Mouse (Mus musculus) embryonic facial prominence, embryonic 14.5 days (tissue): ENCODE measurements around the gene Man2b1. TPM values are rescaled to one million over a fixed set of nuclear protein-coding genes. Genes with fewer than 3 reads are reported as not detected.

Experiments
- ATAC-seq: fragments of 200-750 bp; cut with Nextera tagmentation; 2 replicates; pipeline ENCODE4 v1.8.0; 2017; ENCODE audit warnings: low read depth, moderate number of reproducible peaks, moderate TSS enrichment
- DNase-seq: peaks from one replicate; pipeline ENCODE4 v3.0.0-alpha.2; 2015; ENCODE audit warnings: low spot score
- H3K27ac ChIP-seq: fragments of 300-500 bp; sonication (generic); replicated peaks from 2 replicates; pipeline ENCODE4 v1.5.1; 2014; ENCODE audit warnings: low read depth, mild to moderate bottlenecking, low read length, moderate library complexity
- H3K27me3 ChIP-seq: fragments of 300-500 bp; sonication (generic); replicated peaks from 2 replicates; pipeline ENCODE4 v1.6.1; 2014; ENCODE audit warnings: low read length; ENCODE audit not compliant: control insufficient read depth, insufficient read depth
- H3K36me3 ChIP-seq: fragments of 300-500 bp; sonication (generic); 2 replicates; pipeline ENCODE4 v1.6.1; 2014; ENCODE audit warnings: low read length, mixed read lengths; ENCODE audit not compliant: control insufficient read depth, insufficient read depth
- H3K4me1 ChIP-seq: fragments of 300-500 bp; sonication (generic); 2 replicates; pipeline ENCODE4 v1.6.1; 2014; ENCODE audit warnings: antibody characterized with exemption, low read length; ENCODE audit not compliant: control insufficient read depth, insufficient read depth
- H3K4me2 ChIP-seq: fragments of 300-500 bp; sonication (generic); 2 replicates; pipeline ENCODE4 v1.6.1; 2014; ENCODE audit warnings: low read depth, mild to moderate bottlenecking, low read length, moderate library complexity, mixed read lengths
- H3K4me3 ChIP-seq: fragments of 300-500 bp; sonication (generic); 2 replicates; pipeline ENCODE4 v1.5.1; 2014; ENCODE audit warnings: low read depth, mild to moderate bottlenecking, low read length
- H3K9ac ChIP-seq: fragments of 300-500 bp; sonication (generic); 2 replicates; pipeline ENCODE4 v1.6.1; 2014; ENCODE audit warnings: low read depth, mild to moderate bottlenecking, low read length, moderate library complexity, mixed read lengths
- H3K9me3 ChIP-seq: fragments of 300-500 bp; sonication (generic); 2 replicates; pipeline ENCODE4 v1.6.1; 2016; ENCODE audit warnings: low read length; ENCODE audit not compliant: control insufficient read depth
- WGBS: fragments of 180-500 bp; shearing (Covaris S2); extraction: QIAGEN DNeasy Blood & Tissue Kit; methylation state at CpG from one replicate; pipeline ENCODE4 v1.1.7; 2014; 5-methylcytosine and 5-hydroxymethylcytosine counted together
- polyA plus RNA-seq: library from polyadenylated mRNA; unstranded; fragments of >200 nt; fragmentation: Nextera tagmentation; extraction: Ambion mirVana; gene quantifications from 2 replicates; pipeline ENCODE4 v1.2.1, GENCODE M21; 2014

Man2b1 gene
- polyA plus RNA-seq, 1 experiment from 2014 or later = 35.6 TPM

DNA sequence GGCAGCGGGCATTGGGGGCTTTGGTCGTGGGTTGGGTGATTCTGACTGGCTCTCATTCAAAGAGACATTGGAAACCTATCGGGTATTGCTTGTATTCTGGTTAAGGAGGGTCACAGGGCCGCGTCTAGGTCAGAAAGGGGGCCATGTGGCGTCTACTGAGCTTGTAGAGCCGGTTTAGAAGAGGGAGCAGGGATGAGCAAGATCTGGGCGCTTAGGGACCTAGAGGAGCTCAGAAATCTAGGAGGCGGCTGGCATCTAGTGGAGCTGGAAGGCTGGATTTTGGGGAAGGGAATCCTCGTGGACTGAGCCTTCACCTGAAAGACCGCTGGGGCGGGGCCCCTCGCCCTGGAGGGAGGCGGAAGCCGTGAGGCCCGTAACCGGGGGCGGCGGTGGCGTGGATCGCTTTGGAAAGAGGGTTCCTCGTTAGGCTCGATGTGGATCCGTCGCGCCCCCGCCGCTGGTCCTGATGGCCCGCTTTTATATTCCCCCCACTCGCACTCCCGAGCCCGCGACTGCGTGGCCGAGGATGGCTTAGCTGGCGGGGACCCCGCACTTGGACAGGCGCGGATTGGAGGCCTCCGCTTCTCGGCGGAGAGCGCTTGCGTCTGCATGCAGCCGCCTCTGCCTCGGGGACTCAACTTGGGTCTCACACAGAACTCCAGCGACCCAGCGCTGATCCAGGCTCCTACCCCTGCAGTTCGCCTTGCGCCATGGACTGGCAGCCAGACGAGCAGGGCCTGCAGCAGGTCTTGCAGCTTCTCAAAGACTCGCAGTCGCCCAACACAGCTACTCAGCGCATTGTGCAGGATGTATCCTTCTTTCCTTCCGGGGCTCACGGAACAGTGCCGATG is 45.2 kb upstream of the Man2b1 start:
- Histone ChIP-seq H3K27me3 (no peaks in the 10 kb centered on the region), H3K4me1 (peaks cover 18% of the 10 kb centered on the region), H3K27ac (peak overlapping the region; percentile 100), H3K4me3 (peak overlapping the region; percentile 80), H3K9ac (peak overlapping the region; percentile 87), H3K4me2 (peak overlapping the region; percentile 91), H3K36me3 (peaks cover 41% of the 10 kb centered on the region), H3K9me3 (no peaks in the 10 kb centered on the region)
- 2% methylated on average over 41 of the region's 57 CpGs for WGBS
- ATAC-seq = peak; percentile 3; the same call in 1 of the 2 replicates
- peak; percentile 69 for DNase-seq

DNA sequence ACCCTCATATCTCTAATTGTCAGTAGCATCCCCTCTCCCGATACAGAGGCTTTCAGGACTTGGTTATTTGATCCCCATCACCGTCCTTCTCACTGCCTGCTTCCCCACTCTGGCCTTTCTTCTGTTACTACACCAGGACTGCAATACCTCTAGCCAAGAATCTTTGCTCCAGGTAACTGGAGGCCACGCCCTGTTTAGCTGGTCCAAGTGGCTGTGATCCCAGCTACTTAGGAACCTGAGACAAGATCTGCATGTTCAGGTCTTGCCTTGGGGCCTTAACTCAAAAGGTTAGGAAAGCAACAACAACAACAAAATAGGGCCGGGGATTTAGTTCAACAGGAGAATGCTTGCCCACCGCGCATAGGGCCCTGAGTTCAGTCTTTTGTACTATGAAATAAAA is 39.5 kb upstream of the Man2b1 start:
- H3K27me3 ChIP-seq = no peaks in the 10 kb centered on the region
- peaks cover 4% of the 10 kb centered on the region; the same call in 1 of the 2 replicates for H3K4me1 ChIP-seq
- no peak for ATAC-seq
- peaks cover 87% of the 10 kb centered on the region for H3K36me3 ChIP-seq
- H3K4me3 ChIP-seq = no peak overlapping the region
- no peaks in the 10 kb centered on the region for H3K9me3 ChIP-seq
- no peak overlapping the region for H3K9ac ChIP-seq
- H3K4me2 ChIP-seq = no peak overlapping the region
- 86% methylated on average over 6 of the region's 6 CpGs for WGBS
- DNase-seq = no peak
- no peak overlapping the region for H3K27ac ChIP-seq

- DNase-seq = no peak
- WGBS = 84% methylated on average over 7 of the region's 7 CpGs
Observed at GRCm38 (mm10) chr8:85057367-85057766, 25.7 kb upstream of the Man2b1 start.

GRCm38 (mm10) chr8:85059879-85060616 is 23.0 kb upstream of the Man2b1 start, which contains the start of gene Fbxw9:
TSS of gene Fbxw9 (plus strand) at chr8:85060055.
- whole genome bisulfite sequencing = under 1% methylated on average over 45 of the region's 53 CpGs
- Histone ChIP-seq H3K36me3 (peaks cover 24% of the 10 kb centered on the region), H3K4me2 (peak within 1 kb of the TSS; percentile 91), H3K27me3 (no peaks in the 10 kb centered on the region), H3K4me3 (peak within 1 kb of the TSS; percentile 58), H3K9me3 (no peaks in the 10 kb centered on the region), H3K27ac (peak within 1 kb of the TSS; percentile 44; the same call in 1 of the 2 replicates), H3K9ac (peak within 1 kb of the TSS; percentile 66), H3K4me1 (peaks cover 8% of the 10 kb centered on the region)
- DNase-seq (peak; percentile 95), ATAC-seq (peak; percentile 92)

More at GRCm38 (mm10) chr8:85057367-85057766, 25.7 kb upstream of the Man2b1 start:
- Histone ChIP-seq H3K9me3 (no peaks in the 10 kb centered on the region), H3K27ac (no peak overlapping the region), H3K9ac (no peak overlapping the region), H3K36me3 (peaks cover 45% of the 10 kb centered on the region), H3K4me2 (no peak overlapping the region), H3K27me3 (no peaks in the 10 kb centered on the region), H3K4me1 (peaks cover 8% of the 10 kb centered on the region), H3K4me3 (no peak overlapping the region)
- ATAC-seq = no peak

- Histone ChIP-seq H3K27me3 (no peaks in the 10 kb centered on the region), H3K4me1 (peaks cover 8% of the 10 kb centered on the region), H3K9ac (no peak overlapping the region), H3K4me2 (no peak overlapping the region), H3K36me3 (peaks cover 30% of the 10 kb centered on the region), H3K27ac (no peak overlapping the region), H3K9me3 (no peaks in the 10 kb centered on the region), H3K4me3 (no peak overlapping the region)
- no peak for DNase-seq
- ATAC-seq = no peak
- 92% methylated on average over 4 of the region's 4 CpGs for WGBS
Observed at GRCm38 (mm10) chr8:85062603-85063002, 20.5 kb upstream of the Man2b1 start.

DNA sequence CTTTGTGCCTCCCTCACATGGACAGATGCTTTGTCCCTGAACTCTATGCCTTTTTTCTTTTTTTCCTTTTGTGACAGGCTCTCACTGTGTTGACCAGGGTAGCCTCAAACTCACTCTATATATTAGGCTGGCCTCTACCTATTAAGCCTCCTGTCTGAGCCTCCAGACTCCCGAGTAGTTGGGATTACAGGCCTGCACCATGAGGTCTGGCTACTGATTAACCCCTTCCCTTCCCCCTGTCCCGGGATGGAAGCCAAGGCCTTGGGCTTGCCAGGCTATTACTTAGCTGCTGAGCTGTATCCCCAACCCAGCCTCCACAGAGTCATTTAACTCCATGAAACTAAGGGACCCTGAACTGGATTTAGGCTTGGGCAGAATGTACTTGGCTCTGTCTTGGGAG is 17.9 kb upstream of the Man2b1 start:
- DNase-seq = no peak
- Histone ChIP-seq H3K27ac (no peak overlapping the region), H3K4me2 (no peak overlapping the region), H3K4me3 (no peak overlapping the region), H3K27me3 (no peaks in the 10 kb centered on the region), H3K9me3 (no peaks in the 10 kb centered on the region), H3K36me3 (peaks cover 30% of the 10 kb centered on the region), H3K4me1 (peaks cover 8% of the 10 kb centered on the region), H3K9ac (no peak overlapping the region)
- no peak for ATAC-seq
- WGBS = 31% methylated on average over 2 of the region's 2 CpGs

- Histone ChIP-seq H3K27me3 (no peaks in the 10 kb centered on the region), H3K9me3 (no peaks in the 10 kb centered on the region), H3K9ac (no peak overlapping the region), H3K36me3 (peaks cover 30% of the 10 kb centered on the region), H3K4me3 (no peak overlapping the region), H3K4me1 (peaks cover 6% of the 10 kb centered on the region), H3K4me2 (no peak overlapping the region), H3K27ac (no peak overlapping the region)
- no peak for ATAC-seq
- DNase-seq = no peak
- WGBS = 83% methylated on average over 2 of the region's 2 CpGs
Observed at GRCm38 (mm10) chr8:85067155-85067554, 15.9 kb upstream of the Man2b1 start.

- Histone ChIP-seq H3K4me3 (no peak within 1 kb of the TSS), H3K27me3 (no peaks in the 10 kb centered on the region), H3K36me3 (peaks cover 30% of the 10 kb centered on the region), H3K4me2 (no peak within 1 kb of the TSS), H3K9ac (no peak within 1 kb of the TSS), H3K27ac (no peak within 1 kb of the TSS), H3K9me3 (no peaks in the 10 kb centered on the region), H3K4me1 (peaks cover 6% of the 10 kb centered on the region)
- ATAC-seq (no peak), DNase-seq (no peak)
Observed at GRCm38 (mm10) chr8:85067982-85068381, 15.1 kb upstream of the Man2b1 start, which contains the start of gene Gm5741. TSS of gene Gm5741 (minus strand) at chr8:85067982.
